ENCODE assay signal across 11 mouse cellular contexts in the genomic region with DNA sequence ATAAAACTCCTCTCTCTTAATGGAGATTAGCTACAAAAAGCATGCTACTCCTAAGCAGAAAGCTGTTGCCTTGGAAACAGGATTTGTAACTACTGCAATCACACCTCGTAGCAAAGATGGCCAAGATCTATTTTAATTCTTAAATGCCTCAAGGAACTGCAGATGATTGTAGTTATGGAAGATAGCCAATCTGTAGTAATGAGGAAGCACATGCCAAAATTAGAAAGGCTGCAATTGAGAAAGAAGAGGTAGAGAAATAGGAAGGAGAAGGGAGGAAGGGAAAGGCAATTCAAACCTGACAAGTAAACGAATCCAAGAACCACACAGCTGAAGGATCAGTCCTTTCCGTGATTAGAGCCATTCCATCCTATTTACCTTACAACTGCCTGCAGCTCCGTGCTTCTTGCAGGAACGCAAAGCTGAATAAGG. TPM values are rescaled to one million over a fixed set of nuclear protein-coding genes. Genes with fewer than 3 reads are reported as not detected.
A peak's percentile ranks its signal among the peaks of the same experiment; 100 is the strongest.
DNase-seq lines count a peak whose midpoint lies in the region; ATAC-seq lines count a peak whose summit lies in the region.
"Had no signal": no experiment of that assay in that cellular context is flagged by ENCODE, and none has a peak within 500 bp of the region (broad histone marks: within the 10 kb centered on the region; RNA-seq: fewer than 3 reads in every experiment).

No protein-coding gene starts in this region.

- peak overlapping the region; percentile 67 for H3K27ac ChIP-seq in forebrain, embryonic 13.5 days
- no peak overlapping the region for H3K27ac ChIP-seq in forebrain, embryonic 11.5 days (ENCODE audit: low read depth, low read length)
- H3K27ac ChIP-seq in midbrain, embryonic 15.5 days = peak overlapping the region; percentile 77

- peak; percentile 75 for ATAC-seq in forebrain, embryonic 13.5 days
- no peak for ATAC-seq in forebrain, embryonic 11.5 days (replicated peaks; ENCODE audit: low FRiP score)
- peak; percentile 57 for ATAC-seq in midbrain, embryonic 15.5 days (replicated peaks)

- H3K4me3 ChIP-seq in forebrain, embryonic 13.5 days = no peak overlapping the region
- no peak overlapping the region for H3K4me3 ChIP-seq in forebrain, embryonic 11.5 days (ENCODE audit: low read depth, low read length)
- no peak overlapping the region for H3K4me3 ChIP-seq in midbrain, embryonic 15.5 days

- no peaks in the 10 kb centered on the region for H3K27me3 ChIP-seq in forebrain, embryonic 13.5 days
- H3K27me3 ChIP-seq in forebrain, embryonic 11.5 days (ENCODE audit: control insufficient read depth, insufficient read depth, low read length) = no peaks in the 10 kb centered on the region
- no peaks in the 10 kb centered on the region for H3K27me3 ChIP-seq in midbrain, embryonic 15.5 days (replicated peaks)

- no peaks in the 10 kb centered on the region for H3K36me3 ChIP-seq in forebrain, embryonic 13.5 days (ENCODE audit: poor library complexity, severe bottlenecking)
- H3K36me3 ChIP-seq in forebrain, embryonic 11.5 days (ENCODE audit: control insufficient read depth, insufficient read depth, low read length) = no peaks in the 10 kb centered on the region
- no peaks in the 10 kb centered on the region for H3K36me3 ChIP-seq in midbrain, embryonic 15.5 days (replicated peaks)

- no peak for DNase-seq in forebrain, embryonic 11.5 days (ENCODE audit: low spot score)
- DNase-seq in left cerebral cortex, adult 9 months (ENCODE audit: low spot score in 2 of 2) = peak; percentile 55 to 72
- DNase-seq in left cerebral cortex, adult 18-20 months (ENCODE audit: low spot score in 2 of 2) = no peak
- DNase-seq in brain, adult 2 months (ENCODE audit: low read depth, low spot score) = peak; percentile 91
- no peak for DNase-seq in cerebellum, postnatal 36 days
- no peak for DNase-seq in retina, embryonic 14.5 days (ENCODE audit: low spot score)
- DNase-seq: B cell, adult 2 months; gastrocnemius, postnatal 36 days; kidney, adult 9 months had no signal

- H3K9ac ChIP-seq in forebrain, embryonic 13.5 days = no peak overlapping the region
- H3K9ac ChIP-seq in forebrain, embryonic 11.5 days (ENCODE audit: low read length) = no peak overlapping the region
- H3K9ac ChIP-seq in midbrain, embryonic 15.5 days = no peak overlapping the region

- H3K4me2 ChIP-seq in forebrain, embryonic 13.5 days = peak overlapping the region; percentile 19
- no peak overlapping the region for H3K4me2 ChIP-seq in forebrain, embryonic 11.5 days (ENCODE audit: low read depth, low read length, severe bottlenecking)
- H3K4me2 ChIP-seq in midbrain, embryonic 15.5 days = no peak overlapping the region; the same call in 1 of the 2 replicates

- 38% methylated on average over 5 of the region's 5 CpGs for WGBS in forebrain, embryonic 13.5 days
- WGBS in forebrain, embryonic 11.5 days = 61% methylated on average over 5 of the region's 5 CpGs
- 29% methylated on average over 5 of the region's 5 CpGs for WGBS in midbrain, embryonic 15.5 days

- H3K4me1 ChIP-seq in forebrain, embryonic 13.5 days = peaks cover 35% of the 10 kb centered on the region
- H3K4me1 ChIP-seq in forebrain, embryonic 11.5 days (replicated peaks; ENCODE audit: control insufficient read depth, insufficient read depth, low read length) = 0 out of 2 replicates have a peak, but pooled peaks cover 3% of the 10 kb centered on the region
- H3K4me1 ChIP-seq in midbrain, embryonic 15.5 days = peaks cover 31% of the 10 kb centered on the region

- H3K9me3 ChIP-seq in forebrain, embryonic 13.5 days (replicated peaks) = no peaks in the 10 kb centered on the region
- no peaks in the 10 kb centered on the region for H3K9me3 ChIP-seq in forebrain, embryonic 11.5 days (ENCODE audit: control insufficient read depth, low read length)
- H3K9me3 ChIP-seq in midbrain, embryonic 15.5 days = no peaks in the 10 kb centered on the region

RNA-seq across cellular contexts. Expression of a gene that starts 27.5 kb away (rescaled TPM):
- 15.7 and 16.6 TPM in 2 replicates for polyA plus RNA-seq in forebrain, embryonic 13.5 days (2015; fragmentation: Nextera tagmentation; extraction: Ambion mirVana)
- 19.1 and 19.3 TPM in 2 replicates for polyA plus RNA-seq in forebrain, embryonic 11.5 days (2014; fragmentation: Nextera tagmentation; extraction: Ambion mirVana)
- 10 to 100 TPM; 21.9 to 23.0 TPM for total RNA-seq in left cerebral cortex, adult 18-20 months (2021)
- polyA plus RNA-seq in midbrain, embryonic 15.5 days (2015; fragmentation: Nextera tagmentation; extraction: Ambion mirVana) = 29.6 and 32.3 TPM in 2 replicates

Comparison
In these comparisons a context has a peak if more than half of its experiments do, and no peak if none do; other contexts are left out.
1. DNase-seq: peak in left cerebral cortex, adult 9 months (2 of 2) and brain, adult 2 months (single experiment); none in forebrain, embryonic 11.5 days (single experiment), left cerebral cortex, adult 18-20 months (0 of 2), cerebellum, postnatal 36 days (0 of 2) and retina, embryonic 14.5 days (single experiment).